Mouse (Mus musculus) large intestine, adult 2 months (tissue): ENCODE results near the gene Dmrtb1. TPM values are rescaled to one million over a fixed set of nuclear protein-coding genes. Genes with fewer than 3 reads are reported as not detected.

Experiments
- DNase-seq: peaks from one replicate; pipeline ENCODE4 v3.0.0-alpha.2; 2012; ENCODE audit warnings: low read depth, low spot score
- WGBS: fragments of 180-500 bp; shearing (Covaris S2); methylation state at CpG from one replicate; pipeline ENCODE4 v1.1.7; 2018; 5-methylcytosine and 5-hydroxymethylcytosine counted together
- polyA plus RNA-seq: library from polyadenylated mRNA; depleted of rRNA; stranded (reverse); fragments of >200 nt; gene quantifications from 2 replicates; pipeline ENCODE4 v1.2.3, GENCODE M21; 2012

The Dmrtb1 gene
- polyA plus RNA-seq, 1 experiment = not detected

GRCm38 (mm10) chr4:107683006-107683756 is 849 bp downstream of the Dmrtb1 start:
- whole genome bisulfite sequencing = 86% methylated on average over 37 of the region's 37 CpGs
- DNase-seq = no peak

- DNase-seq = no peak
- 58% methylated on average over 9 of the region's 9 CpGs for WGBS
These were observed 2.8 kb downstream of the Dmrtb1 start for GRCm38 (mm10) chr4:107681099-107681849.

- WGBS = 44% methylated on average over 15 of the region's 15 CpGs
- no peak for DNase-seq
These were observed 3.5 kb downstream of the Dmrtb1 start for GRCm38 (mm10) chr4:107680311-107681098.

- DNase-seq = no peak
- 54% methylated on average over 10 of the region's 10 CpGs for WGBS
These were observed 8.4 kb downstream of the Dmrtb1 start for GRCm38 (mm10) chr4:107675645-107676044.

- WGBS = 25% methylated on average over 5 of the region's 5 CpGs
- DNase-seq = no peak
These were observed 9.7 kb downstream of the Dmrtb1 start for GRCm38 (mm10) chr4:107674322-107674644.

- 22% methylated on average over 23 of the region's 23 CpGs for WGBS
- peak; percentile 8 for DNase-seq
These were observed 10.2 kb downstream of the Dmrtb1 start for GRCm38 (mm10) chr4:107673638-107674321.

GRCm38 (mm10) chr4:107670731-107671130 is 13.3 kb downstream of the Dmrtb1 start:
- 70% methylated on average over 5 of the region's 5 CpGs for WGBS
- no peak for DNase-seq

- 77% methylated on average over 2 of the region's 2 CpGs for WGBS
- no peak for DNase-seq
These were observed 15.5 kb downstream of the Dmrtb1 start for GRCm38 (mm10) chr4:107668514-107668913.

GRCm38 (mm10) chr4:107660649-107661048 is 23.4 kb downstream of the Dmrtb1 start:
- 84% methylated on average over 11 of the region's 11 CpGs for WGBS
- DNase-seq = no peak

GRCm38 (mm10) chr4:107653280-107653643 is 30.8 kb downstream of the Dmrtb1 start:
- no peak for DNase-seq
- 73% methylated on average over 5 of the region's 5 CpGs for WGBS

- 9% methylated on average over 7 of the region's 7 CpGs for WGBS
- no peak for DNase-seq
These were observed 31.3 kb downstream of the Dmrtb1 start for GRCm38 (mm10) chr4:107652598-107653279.

GRCm38 (mm10) chr4:107651021-107651496 is 33.0 kb downstream of the Dmrtb1 start:
- 23% methylated on average over 12 of the region's 12 CpGs for WGBS

GRCm38 (mm10) chr4:107648959-107649485 is 35.0 kb downstream of the Dmrtb1 start:
- WGBS = 69% methylated on average over 5 of the region's 5 CpGs
- DNase-seq = no peak

More at GRCm38 (mm10) chr4:107651021-107651496, 33.0 kb downstream of the Dmrtb1 start:
- no peak for DNase-seq

- WGBS = 60% methylated on average over 4 of the region's 4 CpGs
- no peak for DNase-seq
These were observed 42.4 kb downstream of the Dmrtb1 start for GRCm38 (mm10) chr4:107641624-107642023.

GRCm38 (mm10) chr4:107638303-107638702 is 45.7 kb downstream of the Dmrtb1 start:
- DNase-seq = no peak
- WGBS = 58% methylated on average over 10 of the region's 10 CpGs

- 55% methylated on average over 3 of the region's 3 CpGs for WGBS
- DNase-seq = peak; percentile 25
These were observed 46.4 kb downstream of the Dmrtb1 start for GRCm38 (mm10) chr4:107637670-107638069.

GRCm38 (mm10) chr4:107636099-107636498 is 47.9 kb downstream of the Dmrtb1 start:
- WGBS = 60% methylated on average over 6 of the region's 6 CpGs
- DNase-seq = no peak

GRCm38 (mm10) chr4:107634631-107635030 is 49.4 kb downstream of the Dmrtb1 start:
- DNase-seq = no peak

GRCm38 (mm10) chr4:107628921-107629411 is 55.1 kb downstream of the Dmrtb1 start:
- no peak for DNase-seq
- 59% methylated on average over 17 of the region's 17 CpGs for WGBS

More at GRCm38 (mm10) chr4:107634631-107635030, 49.4 kb downstream of the Dmrtb1 start:
- WGBS = 47% methylated on average over 6 of the region's 6 CpGs
